Mouse (Mus musculus) limb, embryonic 13.5 days (tissue): ENCODE results near the gene Dpy19l3. TPM values are rescaled to one million over a fixed set of nuclear protein-coding genes. Genes with fewer than 3 reads are reported as not detected.

ENCODE experiments used
- ATAC-seq: fragments of 200-750 bp; cut with Nextera tagmentation; 2 replicates; pipeline ENCODE4 v1.8.0; 2017; ENCODE audit warnings: low read depth, moderate number of reproducible peaks, moderate TSS enrichment; ENCODE audit not compliant: low FRiP score
- H3K27ac ChIP-seq: fragments of 300-500 bp; sonication (generic); 2 replicates; pipeline ENCODE4 v1.5.1; 2015; ENCODE audit warnings: inconsistent platforms, mild to moderate bottlenecking, moderate library complexity
- H3K27me3 ChIP-seq: fragments of 300-500 bp; sonication (generic); 2 replicates; pipeline ENCODE4 v1.6.1; 2015; ENCODE audit warnings: mild to moderate bottlenecking, inconsistent platforms
- H3K36me3 ChIP-seq: fragments of 300-500 bp; sonication (generic); 2 replicates; pipeline ENCODE4 v1.6.1; 2015; ENCODE audit warnings: inconsistent platforms, mild to moderate bottlenecking, moderate library complexity
- H3K4me1 ChIP-seq: fragments of 300-500 bp; sonication (generic); 2 replicates; pipeline ENCODE4 v1.6.1; 2015; ENCODE audit warnings: inconsistent platforms
- H3K4me2 ChIP-seq: fragments of 300-500 bp; sonication (generic); replicated peaks from 2 replicates; pipeline ENCODE4 v1.6.1; 2015; ENCODE audit warnings: inconsistent platforms, mild to moderate bottlenecking, moderate library complexity
- H3K4me3 ChIP-seq: fragments of 300-500 bp; sonication (generic); 2 replicates; pipeline ENCODE4 v1.5.1; 2015; ENCODE audit warnings: moderate library complexity, mild to moderate bottlenecking, inconsistent platforms
- H3K9ac ChIP-seq: fragments of 300-500 bp; sonication (generic); 2 replicates; pipeline ENCODE4 v1.6.1; 2015; ENCODE audit warnings: mild to moderate bottlenecking, inconsistent platforms
- H3K9me3 ChIP-seq: fragments of 300-500 bp; sonication (generic); 2 replicates; pipeline ENCODE4 v1.6.1; 2016; ENCODE audit warnings: inconsistent platforms
- WGBS: fragments of 180-500 bp; shearing (Covaris S2); methylation state at CpG from one replicate; pipeline ENCODE4 v1.1.7; 2015; 5-methylcytosine and 5-hydroxymethylcytosine counted together
- polyA plus RNA-seq: library from polyadenylated mRNA; unstranded; fragments of >200 nt; fragmentation: Nextera tagmentation; extraction: Ambion mirVana; gene quantifications from 2 replicates; pipeline ENCODE4 v1.2.1, GENCODE M21; 2015

The Dpy19l3 gene
- polyA plus RNA-seq, 1 experiment from 2014 or later: 44.6 TPM

- Histone ChIP-seq H3K4me2 (peak within 1 kb of the TSS; percentile 71), H3K9ac (peak within 1 kb of the TSS; percentile 96), H3K9me3 (no peaks in the 10 kb centered on the region), H3K36me3 (peaks cover 35% of the 10 kb centered on the region), H3K4me1 (peaks cover 11% of the 10 kb centered on the region), H3K4me3 (peak within 1 kb of the TSS; percentile 98), H3K27ac (peak within 1 kb of the TSS; percentile 80), H3K27me3 (no peaks in the 10 kb centered on the region)
- peak; percentile 90 for ATAC-seq
- WGBS: under 1% methylated on average over 63 of the region's 64 CpGs
Measured at GRCm38 (mm10) chr7:35647101-35647698, 107.1 kb downstream of the Dpy19l3 start, which contains the start of gene Pdcd5. Gene Pdcd5 (minus strand): TSS chr7:35647521.

GRCm38 (mm10) chr7:35646317-35647081 lies 107.8 kb downstream of the Dpy19l3 start:
- peak overlapping the region; percentile 71 for H3K4me2 ChIP-seq
- H3K4me3 ChIP-seq: peak overlapping the region; percentile 98
- peak overlapping the region; percentile 80 for H3K27ac ChIP-seq
- H3K36me3 ChIP-seq: peaks cover 40% of the 10 kb centered on the region
- H3K27me3 ChIP-seq: no peaks in the 10 kb centered on the region
- H3K4me1 ChIP-seq: peaks cover 11% of the 10 kb centered on the region
- peak overlapping the region; percentile 96 for H3K9ac ChIP-seq
- no peaks in the 10 kb centered on the region for H3K9me3 ChIP-seq
- WGBS: 7% methylated on average over 34 of the region's 34 CpGs
- ATAC-seq: peak; percentile 58

- ATAC-seq: no peak
Measured at GRCm38 (mm10) chr7:35640072-35640471, 114.2 kb downstream of the Dpy19l3 start.

GRCm38 (mm10) chr7:35636874-35637273 lies 117.4 kb downstream of the Dpy19l3 start:
- Histone ChIP-seq H3K27ac (no peak overlapping the region), H3K36me3 (peaks cover 85% of the 10 kb centered on the region), H3K27me3 (no peaks in the 10 kb centered on the region), H3K4me3 (no peak overlapping the region), H3K9me3 (peaks cover 5% of the 10 kb centered on the region; the same call in 1 of the 2 replicates), H3K4me1 (no peaks in the 10 kb centered on the region), H3K9ac (no peak overlapping the region), H3K4me2 (no peak overlapping the region)
- no peak for ATAC-seq
- 93% methylated on average over 9 of the region's 9 CpGs for WGBS

More at GRCm38 (mm10) chr7:35640072-35640471, 114.2 kb downstream of the Dpy19l3 start:
- peaks cover 88% of the 10 kb centered on the region for H3K36me3 ChIP-seq
- no peak overlapping the region for H3K9ac ChIP-seq
- H3K9me3 ChIP-seq: no peaks in the 10 kb centered on the region
- no peaks in the 10 kb centered on the region for H3K4me1 ChIP-seq
- no peak overlapping the region for H3K4me3 ChIP-seq
- H3K4me2 ChIP-seq: no peak overlapping the region
- H3K27me3 ChIP-seq: no peaks in the 10 kb centered on the region
- WGBS: 81% methylated on average over 6 of the region's 6 CpGs
- no peak overlapping the region for H3K27ac ChIP-seq

GRCm38 (mm10) chr7:35636229-35636628 lies 118.0 kb downstream of the Dpy19l3 start:
- H3K27me3 ChIP-seq: no peaks in the 10 kb centered on the region
- no peaks in the 10 kb centered on the region for H3K4me1 ChIP-seq
- no peak for ATAC-seq
- peaks cover 86% of the 10 kb centered on the region for H3K36me3 ChIP-seq
- no peak overlapping the region for H3K27ac ChIP-seq
- no peak overlapping the region for H3K9ac ChIP-seq
- 71% methylated on average over 6 of the region's 6 CpGs for WGBS
- H3K4me3 ChIP-seq: no peak overlapping the region
- H3K9me3 ChIP-seq: peaks cover 5% of the 10 kb centered on the region; the same call in 1 of the 2 replicates
- no peak overlapping the region for H3K4me2 ChIP-seq

Other genes starting within 250 kb of the Dpy19l3 start
- 0.56 and 0.57 TPM in 2 replicates for gene Tdrd12, start 216.7 kb downstream of the Dpy19l3 start, polyA plus RNA-seq
- gene Nudt19, start 198.2 kb downstream of the Dpy19l3 start, polyA plus RNA-seq: 42.5 and 47.5 TPM in 2 replicates
- gene Rgs9bp, start 168.9 kb downstream of the Dpy19l3 start, polyA plus RNA-seq: 0.42 and 0.61 TPM in 2 replicates
- gene Ankrd27, start 168.2 kb downstream of the Dpy19l3 start, polyA plus RNA-seq: 43.1 and 52.1 TPM in 2 replicates
- 293 and 337 TPM in 2 replicates for gene Pdcd5, start 106.9 kb downstream of the Dpy19l3 start, polyA plus RNA-seq
- 20.8 and 22.5 TPM in 2 replicates for gene Zfp507, start 48.5 kb upstream of the Dpy19l3 start, polyA plus RNA-seq